Mouse (Mus musculus) heart, adult 8-10 months (tissue): ENCODE measurements around the gene Blm. TPM values are rescaled to one million over a fixed set of nuclear protein-coding genes. Genes with fewer than 3 reads are reported as not detected.

Experiments
- DNase-seq: peaks from one replicate; pipeline ENCODE4 v3.0.0; 2022; ENCODE audit warnings: low spot score
- total RNA-seq, 4 experiments: library from RNA; stranded (reverse); gene quantifications; 2 replicates each; pipeline ENCODE4 v1.2.4; 2022

The Blm gene
- total RNA-seq = 1 to 10 TPM in 2 of 4 experiments, under 1 TPM in 2; 0.57 to 1.7 (median 1.2) TPM

- peak; percentile 96 for DNase-seq
Observed at GRCm38 (mm10) chr7:80535009-80535744, at the start of gene Blm. Gene Blm (minus strand): TSS chr7:80535119.

- peak; percentile 62 for DNase-seq
Observed at GRCm38 (mm10) chr7:80583981-80584380, 49.1 kb upstream of the Blm start.

- DNase-seq = peak; percentile 67
Observed at GRCm38 (mm10) chr7:80582821-80583451, 48.0 kb upstream of the Blm start.

GRCm38 (mm10) chr7:80580368-80580767 is 45.4 kb upstream of the Blm start:
- no peak for DNase-seq

- DNase-seq = no peak
Observed at GRCm38 (mm10) chr7:80577417-80577980, 42.6 kb upstream of the Blm start.

GRCm38 (mm10) chr7:80576626-80577025 is 41.7 kb upstream of the Blm start:
- DNase-seq = no peak

- DNase-seq = no peak
Observed at GRCm38 (mm10) chr7:80575750-80576149, 40.8 kb upstream of the Blm start.

- no peak for DNase-seq
Observed at GRCm38 (mm10) chr7:80573076-80573475, 38.2 kb upstream of the Blm start.

- no peak for DNase-seq
Observed at GRCm38 (mm10) chr7:80567982-80568381, 33.1 kb upstream of the Blm start.

GRCm38 (mm10) chr7:80561931-80562330 is 27.0 kb upstream of the Blm start:
- DNase-seq = no peak

GRCm38 (mm10) chr7:80561271-80561670 is 26.4 kb upstream of the Blm start:
- DNase-seq = no peak

GRCm38 (mm10) chr7:80558572-80558971 is 23.7 kb upstream of the Blm start:
- no peak for DNase-seq

GRCm38 (mm10) chr7:80558101-80558500 is 23.2 kb upstream of the Blm start:
- DNase-seq = no peak

- DNase-seq = no peak
Observed at GRCm38 (mm10) chr7:80557161-80557560, 22.2 kb upstream of the Blm start.

GRCm38 (mm10) chr7:80556166-80556565 is 21.2 kb upstream of the Blm start:
- DNase-seq = peak; percentile 44

GRCm38 (mm10) chr7:80555146-80555545 is 20.2 kb upstream of the Blm start:
- DNase-seq = no peak

- DNase-seq = peak; percentile 24
Observed at GRCm38 (mm10) chr7:80554180-80555021, 19.5 kb upstream of the Blm start.

- DNase-seq = no peak
Observed at GRCm38 (mm10) chr7:80548513-80549260, 13.8 kb upstream of the Blm start.

GRCm38 (mm10) chr7:80542139-80542831 is 7.4 kb upstream of the Blm start:
- DNase-seq = no peak

- no peak for DNase-seq
Observed at GRCm38 (mm10) chr7:80539581-80539980, 4.7 kb upstream of the Blm start.
